Mouse (Mus musculus): ENCODE measurements around the gene Max. TPM values are rescaled to one million over a fixed set of nuclear protein-coding genes. Genes with fewer than 3 reads are reported as not detected.

The Max gene
- total RNA-seq, 2 experiments from 2014 or later, result 56.7 to 61.6 TPM

DNA sequence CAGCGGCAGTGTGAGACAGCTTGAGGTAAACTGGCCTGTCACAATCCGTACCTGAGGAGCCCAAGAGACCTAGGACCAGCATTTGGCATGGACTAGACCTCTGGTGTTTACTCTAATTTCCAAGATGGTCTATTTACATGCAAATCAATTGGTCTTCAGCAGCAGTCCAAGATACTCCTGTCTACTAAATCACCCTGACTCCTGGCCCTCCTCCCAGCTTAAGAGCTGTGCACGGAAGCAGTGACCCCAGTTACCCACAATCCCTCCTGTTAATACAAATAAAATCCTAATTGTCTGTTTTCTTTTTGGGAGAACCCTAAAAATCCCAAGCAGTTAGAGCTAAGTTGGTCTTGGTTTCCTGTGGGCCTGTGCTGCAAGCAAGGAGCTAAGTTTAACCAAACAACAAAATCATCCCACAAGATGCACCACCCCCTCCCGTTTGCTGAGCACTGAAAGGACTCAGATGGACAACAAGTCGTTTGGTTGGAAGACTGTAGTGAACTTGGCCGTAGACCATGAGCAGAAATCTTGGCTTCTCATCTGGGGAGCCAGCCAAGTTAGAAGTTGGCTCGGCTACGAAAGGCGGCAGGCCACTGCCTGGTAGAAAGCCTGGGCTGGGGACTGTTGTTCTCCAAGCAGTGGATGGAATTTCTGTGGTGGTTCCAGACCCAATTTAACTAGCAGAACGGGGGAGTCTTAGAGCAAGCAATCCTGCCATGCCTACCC lies 7.1 kb downstream of the Max start:
- peak; percentile 80 for DNase-seq

DNA sequence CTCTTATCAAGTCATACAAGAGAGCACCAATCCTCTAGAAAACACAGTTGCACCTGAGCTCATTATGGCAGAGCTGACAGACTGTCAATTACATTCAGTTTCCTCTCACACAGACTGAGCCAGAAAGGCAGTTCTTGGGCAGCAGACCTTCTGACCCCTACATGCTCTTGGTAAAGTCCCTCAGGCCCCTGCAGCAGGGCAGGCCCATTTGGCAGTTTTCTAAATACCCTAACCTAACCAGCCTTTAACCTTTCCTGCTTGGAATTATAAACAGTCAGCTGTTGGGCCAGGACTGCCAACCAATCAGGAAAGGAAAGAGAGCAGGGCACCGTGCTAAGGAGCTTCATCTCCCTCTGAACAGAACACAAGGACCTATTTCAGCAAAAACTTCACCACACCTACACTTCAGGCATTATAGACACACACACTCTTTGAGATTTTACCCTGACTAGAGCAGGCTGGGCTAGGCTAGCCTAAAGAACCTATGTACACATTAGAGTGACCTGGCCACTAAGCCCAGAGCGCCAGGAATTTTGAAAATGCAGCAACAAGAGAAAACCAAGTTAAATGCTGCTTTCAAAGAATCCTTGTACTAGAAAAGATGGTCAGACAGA lies 8.1 kb downstream of the Max start:
- no peak for DNase-seq

DNA sequence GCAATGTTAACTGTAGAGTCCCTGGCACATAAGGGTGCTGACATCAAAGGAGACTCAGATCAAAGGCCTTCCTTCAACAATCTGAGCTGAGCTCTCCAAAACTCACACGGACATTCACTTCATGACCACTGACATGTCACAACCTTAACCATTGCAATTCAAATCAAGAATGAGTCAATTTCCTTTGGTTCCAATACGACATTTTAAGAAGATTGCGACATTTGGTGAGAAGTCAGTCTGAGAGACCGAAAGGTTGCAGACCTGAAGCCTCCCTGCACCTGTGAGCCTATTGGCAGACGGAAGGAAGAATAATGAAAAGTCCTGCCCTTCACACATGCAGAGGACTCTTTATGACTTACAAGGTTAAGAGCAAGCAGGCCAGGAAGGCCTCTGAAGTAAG lies 11.7 kb downstream of the Max start:
- no peak for DNase-seq

DNA sequence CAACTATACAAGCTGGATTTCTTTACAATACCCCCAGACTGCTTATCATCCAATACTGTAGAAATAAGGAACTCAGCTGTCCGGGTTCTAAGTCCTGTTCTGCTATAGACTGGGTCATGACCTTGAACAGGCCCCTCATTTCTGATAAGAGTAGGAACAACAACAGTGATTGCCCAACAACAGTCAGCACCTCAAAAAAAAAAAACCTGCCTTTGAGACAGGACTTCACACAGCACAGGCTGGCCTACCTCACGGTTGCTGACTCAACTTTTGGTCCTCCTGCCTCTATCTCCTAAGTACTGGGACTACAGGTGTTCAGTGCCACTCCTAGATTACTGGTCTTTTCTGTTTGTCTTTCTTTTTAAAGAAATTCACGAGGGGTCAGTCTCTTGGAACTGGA lies 13.2 kb downstream of the Max start:
- no peak for DNase-seq

GRCm38 (mm10) chr12:76948185-76948584 lies 13.8 kb downstream of the Max start:
- no peak for DNase-seq

DNA sequence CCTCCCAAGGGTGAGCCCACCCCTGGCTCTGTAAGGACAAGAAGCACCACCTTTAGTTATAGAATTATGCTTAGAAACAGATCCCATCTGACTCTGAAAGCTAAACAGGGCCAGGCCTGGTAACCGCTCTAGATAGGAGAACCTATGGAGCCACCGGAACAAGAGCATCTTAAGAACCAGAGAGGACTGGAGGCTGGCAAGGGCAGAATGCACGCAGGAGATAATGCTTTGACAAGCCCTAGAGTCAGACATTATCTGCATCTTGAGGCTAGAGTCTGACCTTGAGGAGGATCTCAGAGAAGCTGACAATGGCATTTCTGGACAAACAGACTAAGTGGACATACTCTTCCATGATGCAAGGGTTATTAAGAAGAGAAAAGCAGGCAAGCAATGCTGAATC lies 14.5 kb downstream of the Max start:
- no peak for DNase-seq

- DNase-seq, result no peak
Measured at GRCm38 (mm10) chr12:76943466-76943865, 18.5 kb downstream of the Max start.

DNA sequence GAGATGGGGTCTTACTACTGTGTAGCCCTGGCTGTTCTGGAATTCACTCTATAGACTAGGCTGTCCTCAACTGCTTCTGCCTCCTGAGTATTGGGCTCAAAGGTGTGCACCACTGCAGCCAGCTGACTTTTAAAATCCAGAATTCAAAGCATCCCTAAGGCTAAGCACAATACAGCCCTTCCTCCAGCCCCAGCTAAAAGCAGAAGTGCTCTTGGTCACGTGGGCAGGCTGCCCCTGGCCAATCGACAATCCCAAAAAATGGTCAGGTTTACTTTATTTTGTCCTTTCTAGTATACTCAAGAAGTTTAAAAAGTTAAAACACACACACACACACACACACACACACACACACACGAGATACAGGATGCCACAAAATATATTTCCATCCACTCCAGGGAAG lies 19.0 kb downstream of the Max start:
- DNase-seq, result no peak

DNA sequence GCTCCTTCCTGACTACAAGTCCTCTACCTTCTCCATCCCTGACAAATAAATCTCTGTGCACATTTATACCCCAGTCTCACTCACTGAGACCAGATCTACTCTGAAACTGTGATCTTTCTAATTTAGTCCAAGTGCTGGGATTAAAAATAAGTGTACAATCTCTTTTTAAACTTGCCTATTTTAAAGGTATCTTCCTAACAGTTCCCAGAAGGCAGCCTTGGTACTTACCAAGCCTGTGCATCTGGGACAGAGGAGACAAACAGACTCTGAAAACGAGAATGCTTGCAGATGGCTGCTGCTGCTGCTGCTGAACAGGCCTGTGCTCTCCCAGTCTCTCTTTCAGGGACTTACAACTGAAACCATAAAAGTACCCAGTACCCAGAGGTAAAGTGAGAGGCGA lies 19.5 kb downstream of the Max start:
- no peak for DNase-seq

DNA sequence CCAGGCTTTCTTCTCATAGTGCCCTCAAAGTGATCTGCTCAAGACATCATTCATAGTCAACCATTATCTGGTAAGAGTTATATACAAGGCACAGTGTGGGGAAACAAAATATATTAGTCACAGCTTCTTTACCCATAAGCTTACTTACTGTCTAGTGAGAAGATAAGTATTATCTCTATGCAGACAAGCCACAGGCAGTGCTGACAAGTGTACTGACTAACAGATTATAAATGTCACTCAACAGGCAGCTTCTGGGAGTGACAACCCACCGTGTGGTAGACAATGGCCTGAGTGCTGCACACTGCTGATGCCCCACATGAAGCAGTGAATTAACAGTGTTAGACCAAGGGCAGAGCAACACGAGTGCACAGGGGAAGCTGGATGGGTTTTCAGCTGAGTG lies 20.5 kb downstream of the Max start:
- DNase-seq, result no peak

- no peak for DNase-seq
Measured at GRCm38 (mm10) chr12:76938013-76938412, 24.0 kb downstream of the Max start.

DNA sequence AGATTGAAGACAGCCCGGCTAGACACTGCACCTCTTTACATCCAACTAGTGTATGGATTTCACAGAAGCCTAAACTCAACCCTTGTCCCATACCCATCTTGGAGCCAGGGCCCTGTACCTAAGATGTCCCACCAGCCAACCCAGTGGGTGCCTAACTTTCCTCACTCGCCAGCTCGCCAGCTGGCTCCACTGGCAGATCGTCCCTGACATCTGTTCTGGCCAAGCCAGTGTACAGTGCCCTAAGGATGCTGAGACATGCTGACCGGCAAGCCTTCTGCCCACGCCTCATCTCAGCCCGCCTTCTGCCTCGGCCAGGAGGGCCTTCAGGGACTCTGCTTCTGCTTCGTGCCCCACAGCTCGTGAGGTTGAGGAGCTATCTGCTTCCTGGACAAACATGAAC lies 25.8 kb downstream of the Max start:
- DNase-seq, result no peak

DNA sequence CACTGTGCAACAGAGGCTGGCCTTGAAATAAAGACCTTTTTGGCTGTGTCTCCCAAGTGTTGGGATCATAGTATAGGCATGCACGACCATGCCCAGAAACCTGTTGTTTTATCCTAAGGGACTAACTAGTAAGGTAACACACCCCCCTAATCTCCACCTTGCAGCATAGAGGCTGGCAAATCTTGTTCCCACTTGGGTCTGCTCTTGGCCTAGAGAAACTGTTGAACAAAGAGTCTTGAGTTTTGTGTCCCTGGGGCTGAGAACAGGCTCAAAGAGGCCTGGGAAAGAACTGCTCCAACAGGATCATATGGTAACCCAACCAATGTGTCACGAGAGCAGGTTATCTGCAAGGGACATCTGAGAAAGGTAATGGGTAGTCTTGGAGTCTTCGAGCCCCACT lies 27.6 kb downstream of the Max start:
- no peak for DNase-seq

DNA sequence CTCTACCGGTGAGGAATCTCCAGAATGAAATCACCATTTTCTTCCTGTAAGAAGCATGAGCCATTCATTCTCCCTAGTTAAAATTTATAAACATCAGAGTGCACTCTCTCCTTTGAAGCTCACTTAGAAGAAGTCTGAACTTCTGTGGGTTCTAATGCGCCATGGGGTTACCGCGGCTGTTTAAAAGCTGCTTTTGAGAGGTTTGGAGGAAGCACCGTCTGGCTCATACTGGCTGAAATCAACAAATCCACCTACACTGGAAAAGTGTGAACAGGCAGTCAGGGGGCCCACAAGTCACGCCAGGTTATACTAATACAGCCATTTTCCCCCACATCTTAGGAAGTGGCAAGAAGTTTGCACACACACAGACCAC lies 29.3 kb downstream of the Max start:
- no peak for DNase-seq

DNA sequence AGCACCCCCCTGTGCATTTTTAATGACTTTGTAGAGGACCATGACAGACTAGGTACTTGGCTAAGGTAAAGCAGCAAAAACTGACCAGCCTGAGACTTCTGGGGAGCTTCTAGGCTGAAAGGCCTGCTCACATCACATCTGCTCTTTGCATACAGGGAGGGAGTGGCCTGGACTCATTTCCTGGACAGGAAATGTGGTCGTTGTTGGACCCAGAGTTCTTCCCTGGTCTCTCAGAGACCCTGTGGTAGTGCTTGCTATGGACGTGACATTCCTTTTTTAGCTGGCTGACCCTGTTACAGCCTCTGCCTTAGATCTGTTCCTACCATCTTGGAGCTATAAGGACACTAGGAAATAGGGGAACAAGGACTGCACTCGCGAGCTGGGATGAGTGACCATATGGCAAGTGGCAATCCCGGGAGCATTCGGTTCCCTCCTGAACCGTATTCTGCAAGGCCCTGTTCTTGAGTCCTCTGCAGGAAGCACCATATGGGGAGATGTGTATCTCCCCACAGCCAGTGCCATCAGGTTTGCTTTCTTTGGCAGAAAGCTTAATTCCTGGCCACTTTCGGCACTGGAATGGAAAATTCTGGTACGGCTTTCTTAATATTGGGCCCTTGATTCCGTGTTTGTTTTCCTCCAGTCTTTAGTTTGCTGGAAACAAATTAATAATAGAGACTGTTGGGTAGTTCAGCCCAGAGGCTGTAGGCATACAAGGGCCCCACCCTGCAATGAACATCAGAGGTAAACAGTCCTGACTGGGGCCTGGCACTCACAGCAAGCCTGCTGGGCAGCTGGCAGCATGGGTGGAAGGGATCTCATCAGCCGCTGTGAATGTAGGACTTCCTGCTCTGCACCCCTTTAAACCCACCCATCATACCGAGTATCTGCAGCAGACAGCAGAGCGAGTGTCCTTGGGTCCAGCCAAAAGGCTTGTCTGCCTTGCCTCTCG lies 30.0 kb downstream of the Max start:
- DNase-seq, result no peak

DNA sequence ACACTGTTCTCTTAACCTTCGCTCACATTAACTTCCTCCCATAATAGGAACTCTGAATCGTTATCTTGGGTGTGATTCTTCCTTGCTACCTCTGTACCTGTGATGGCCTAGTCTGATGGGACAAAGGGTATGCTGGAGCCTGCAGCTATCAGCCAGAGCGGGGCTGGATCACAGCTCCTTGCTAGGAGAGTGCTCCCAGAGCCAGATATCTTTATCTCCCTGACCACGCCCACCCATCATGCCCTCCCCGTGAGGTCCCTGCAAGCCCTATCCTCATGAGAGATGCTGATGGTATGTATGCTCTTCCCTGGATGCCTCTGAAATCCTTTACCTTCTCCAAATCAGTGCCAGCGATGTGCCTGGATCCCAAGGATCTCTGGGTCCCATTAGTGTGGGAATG lies 31.8 kb downstream of the Max start:
- DNase-seq, result no peak

GRCm38 (mm10) chr12:76927539-76927938 lies 34.5 kb downstream of the Max start:
- no peak for DNase-seq

GRCm38 (mm10) chr12:76927012-76927411 lies 35.0 kb downstream of the Max start:
- DNase-seq, result no peak

- DNase-seq, result no peak
Measured at GRCm38 (mm10) chr12:76926338-76926945, 35.6 kb downstream of the Max start.

DNA sequence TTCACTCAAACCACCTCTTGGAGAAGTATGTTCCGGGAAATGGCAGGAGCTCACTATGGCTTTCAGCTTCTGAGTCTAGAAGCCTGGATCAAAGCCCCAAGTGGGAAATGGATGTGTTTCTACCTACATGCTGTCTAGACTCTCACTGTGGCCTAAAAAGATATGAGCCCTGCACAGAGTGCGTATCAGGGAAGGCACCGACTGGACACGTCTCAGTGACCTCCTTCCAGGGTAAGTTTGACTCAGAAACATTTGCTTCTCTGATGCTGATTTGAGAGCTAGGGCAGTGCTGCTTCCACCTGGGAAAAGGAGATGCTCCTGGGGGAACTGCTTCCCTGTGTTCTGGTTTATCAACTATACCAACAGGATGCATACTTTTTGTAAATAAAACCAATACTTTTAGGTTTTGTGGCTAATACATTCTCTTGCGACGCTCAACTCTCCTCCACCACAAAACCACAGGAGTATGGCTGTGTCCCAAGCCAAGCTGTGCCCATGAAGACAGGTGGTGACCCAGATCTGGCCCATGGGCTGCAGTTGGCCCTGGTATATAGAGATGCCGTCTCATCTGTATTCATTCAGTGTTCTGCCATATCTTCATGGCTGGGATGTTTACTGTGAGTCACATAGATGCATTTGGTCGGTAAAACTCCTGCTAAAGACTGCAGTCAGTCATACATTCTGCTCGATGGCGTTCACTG lies 36.9 kb downstream of the Max start:
- DNase-seq, result no peak

- no peak for DNase-seq
Measured at GRCm38 (mm10) chr12:76923118-76923517, 38.9 kb downstream of the Max start.

- no peak for DNase-seq
Measured at GRCm38 (mm10) chr12:76920990-76921389, 41.0 kb downstream of the Max start.

All from adrenal gland, postnatal 10 days (tissue).